Mouse (Mus musculus) forelimb bud, embryonic 11.5 days (tissue): Measurements from ENCODE around the gene Olfr1360.

Experiments
- DNase-seq: peaks from one replicate; pipeline ENCODE4 v3.0.0-alpha.2; 2012; ENCODE audit warnings: low read depth, low spot score

Olfr1360 gene

DNA sequence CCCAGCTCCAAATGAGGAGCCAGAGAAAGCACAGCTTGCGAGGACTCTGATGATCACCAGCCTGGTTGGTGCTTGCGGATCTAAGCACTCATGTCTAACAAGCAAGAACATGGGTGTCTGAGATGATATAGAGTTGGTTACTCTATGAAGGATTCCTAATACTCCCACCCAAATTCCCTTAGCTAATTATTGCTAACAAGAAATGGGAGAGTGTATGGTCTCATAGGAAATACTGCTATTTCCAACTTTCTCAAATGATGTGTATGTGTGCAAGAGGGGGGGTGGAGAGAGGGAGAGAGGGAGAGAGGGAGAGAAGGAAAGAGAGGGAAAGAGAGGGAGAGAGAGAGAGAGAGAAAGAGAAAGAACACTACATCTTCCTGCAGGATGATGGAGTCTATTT, 13.9 kb downstream of the Olfr1360 start, which contains the start of gene Olfr1361:
Gene Olfr1361 (minus strand): TSS at position 101 of the 400 bp plus-strand sequence.
- no peak for DNase-seq

GRCm38 (mm10) chr13:21642418-21642817, 34.8 kb downstream of the Olfr1360 start, which contains the start of gene Olfr11:
Gene Olfr11 (minus strand): TSS chr13:21642518.
- no peak for DNase-seq
